27 mouse cellular contexts compared by ENCODE assay signal in the genomic region with DNA sequence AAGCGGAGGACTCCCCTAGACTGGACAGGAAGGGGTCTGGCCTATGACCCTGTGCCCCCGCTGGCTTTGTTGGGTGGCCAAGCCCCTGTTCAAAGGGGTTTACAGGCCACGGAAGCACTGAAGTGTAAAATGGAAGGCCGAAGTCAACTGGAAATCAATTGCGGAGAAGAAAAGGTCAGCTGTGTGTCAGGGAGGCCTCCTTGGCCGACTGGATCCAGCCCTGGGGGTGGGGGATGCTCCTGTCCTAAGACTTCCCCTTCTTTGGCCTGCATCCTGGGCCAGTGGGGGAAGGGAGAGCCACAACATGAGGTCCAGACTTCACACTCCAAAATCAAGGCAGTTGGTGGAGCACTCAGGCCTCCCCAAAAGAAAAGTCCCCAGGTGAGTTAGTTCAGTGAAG.
DNase-seq lines count a peak whose midpoint lies in the region; ATAC-seq lines count a peak whose summit lies in the region.
"Had no signal": no experiment of that assay in that cellular context is flagged by ENCODE, and none has a peak within 500 bp of the region (broad histone marks: within the 10 kb centered on the region; RNA-seq: fewer than 3 reads in every experiment).

No protein-coding gene starts in this region.

- no peaks in the 10 kb centered on the region for H3K36me3 ChIP-seq in kidney, embryonic 14.5 days (ENCODE audit: control insufficient read depth, insufficient read depth, low read length)
- H3K36me3 ChIP-seq in neural tube, embryonic 11.5 days (ENCODE audit: control insufficient read depth, insufficient read depth, low read length), result no peaks in the 10 kb centered on the region
- H3K36me3 ChIP-seq in neural tube, embryonic 15.5 days, result no peaks in the 10 kb centered on the region
- no peaks in the 10 kb centered on the region for H3K36me3 ChIP-seq in embryonic facial prominence, embryonic 10.5 days (replicated peaks)
- H3K36me3 ChIP-seq: forebrain, embryonic 12.5 days; hindbrain, embryonic 15.5 days; limb, embryonic 13.5 days; lung, embryonic 15.5 days; midbrain, embryonic 13.5 days had no signal

- H3K4me1 ChIP-seq in kidney, embryonic 14.5 days (ENCODE audit: control insufficient read depth, insufficient read depth, low read length), result 0 out of 2 replicates have a peak, but pooled peaks cover 4% of the 10 kb centered on the region
- H3K4me1 ChIP-seq in neural tube, embryonic 11.5 days (ENCODE audit: control insufficient read depth, insufficient read depth, low read length), result peaks cover 6% of the 10 kb centered on the region
- no peaks in the 10 kb centered on the region for H3K4me1 ChIP-seq in neural tube, embryonic 15.5 days
- peaks cover 13% of the 10 kb centered on the region for H3K4me1 ChIP-seq in embryonic facial prominence, embryonic 10.5 days
- H3K4me1 ChIP-seq: forebrain, embryonic 12.5 days; hindbrain, embryonic 15.5 days; lung, embryonic 15.5 days; midbrain, embryonic 13.5 days had no signal

- no peak overlapping the region for H3K4me3 ChIP-seq in kidney, embryonic 14.5 days (ENCODE audit: low read length)
- no peak overlapping the region for H3K4me3 ChIP-seq in neural tube, embryonic 11.5 days (ENCODE audit: low read depth, low read length)
- no peak overlapping the region for H3K4me3 ChIP-seq in neural tube, embryonic 15.5 days (replicated peaks)
- no peak overlapping the region for H3K4me3 ChIP-seq in embryonic facial prominence, embryonic 10.5 days
- H3K4me3 ChIP-seq: erythroblast, embryonic 14.5 days; forebrain, embryonic 12.5 days; hindbrain, embryonic 15.5 days; limb, embryonic 13.5 days; lung, embryonic 15.5 days; midbrain, embryonic 13.5 days had no signal

- no peak for DNase-seq in kidney, postnatal 25 days
- DNase-seq in neural tube, embryonic 11.5 days (ENCODE audit: low spot score), result peak; percentile 19
- DNase-seq in embryonic facial prominence, embryonic 10.5 days (ENCODE audit: low spot score), result peak; percentile 19
- no peak for DNase-seq in left cerebral cortex, postnatal 14 days (ENCODE audit: low spot score in 2 of 2)
- no peak for DNase-seq in testis, postnatal 14 days (ENCODE audit: low spot score)
- DNase-seq: adrenal gland, adult 2 months; adrenal gland, postnatal 36 days; B cell, adult 2 months; cerebellum, adult 18-20 months; cerebellum, postnatal 14 days; gastrocnemius, postnatal 10 days; kidney, adult 2 months; layer of hippocampus, adult 9-11 months; right cerebral cortex, adult 18-20 months; spleen, adult 18-20 months; thymus, adult 18-20 months; thymus, postnatal 25 days had no signal

- H3K9me3 ChIP-seq in kidney, embryonic 14.5 days (ENCODE audit: control insufficient read depth, low read length), result no peaks in the 10 kb centered on the region
- H3K9me3 ChIP-seq in neural tube, embryonic 11.5 days (ENCODE audit: control insufficient read depth, low read length), result no peaks in the 10 kb centered on the region
- H3K9me3 ChIP-seq in neural tube, embryonic 15.5 days (replicated peaks), result no peaks in the 10 kb centered on the region
- H3K9me3 ChIP-seq in embryonic facial prominence, embryonic 10.5 days, result no peaks in the 10 kb centered on the region
- H3K9me3 ChIP-seq: forebrain, embryonic 12.5 days; hindbrain, embryonic 15.5 days; limb, embryonic 13.5 days; lung, embryonic 15.5 days; midbrain, embryonic 13.5 days had no signal

- peak; percentile 43; the same call in 1 of the 2 replicates for ATAC-seq in kidney, embryonic 14.5 days (ENCODE audit: low FRiP score, low TSS enrichment)
- no peak for ATAC-seq in neural tube, embryonic 11.5 days (ENCODE audit: insufficient read depth, low FRiP score, low TSS enrichment)
- no peak for ATAC-seq in neural tube, embryonic 15.5 days (ENCODE audit: low FRiP score)
- ATAC-seq: activated CD4-positive, CD25-positive, alpha-beta regulatory T cell, adult 4 months; midbrain, embryonic 13.5 days had no signal

- H3K9ac ChIP-seq in kidney, embryonic 14.5 days (ENCODE audit: low read depth, low read length), result no peak overlapping the region
- no peak overlapping the region for H3K9ac ChIP-seq in neural tube, embryonic 11.5 days (ENCODE audit: low read length)
- H3K9ac ChIP-seq in neural tube, embryonic 15.5 days (replicated peaks), result no peak overlapping the region
- H3K9ac ChIP-seq: forebrain, embryonic 12.5 days; hindbrain, embryonic 15.5 days; limb, embryonic 13.5 days; lung, embryonic 15.5 days; midbrain, embryonic 13.5 days had no signal

- intact Hi-C loops in left cerebral cortex, postnatal 14 days (cut with DNase I), result no loop called here

- H3K27me3 ChIP-seq in kidney, embryonic 14.5 days (ENCODE audit: control insufficient read depth, insufficient read depth, low read length), result no peaks in the 10 kb centered on the region
- no peaks in the 10 kb centered on the region for H3K27me3 ChIP-seq in neural tube, embryonic 11.5 days (ENCODE audit: control insufficient read depth, insufficient read depth, low read length)
- no peaks in the 10 kb centered on the region for H3K27me3 ChIP-seq in neural tube, embryonic 15.5 days (replicated peaks)
- no peaks in the 10 kb centered on the region for H3K27me3 ChIP-seq in embryonic facial prominence, embryonic 10.5 days (replicated peaks; ENCODE audit: low read depth, poor library complexity, severe bottlenecking)
- H3K27me3 ChIP-seq: forebrain, embryonic 12.5 days; hindbrain, embryonic 15.5 days; limb, embryonic 13.5 days; lung, embryonic 15.5 days; midbrain, embryonic 13.5 days had no signal

- H3K27ac ChIP-seq in kidney, embryonic 14.5 days (ENCODE audit: low read depth, low read length), result no peak overlapping the region
- H3K27ac ChIP-seq in neural tube, embryonic 11.5 days (ENCODE audit: low read depth, low read length), result no peak overlapping the region
- no peak overlapping the region for H3K27ac ChIP-seq in neural tube, embryonic 15.5 days (replicated peaks)
- H3K27ac ChIP-seq in embryonic facial prominence, embryonic 10.5 days (replicated peaks), result no peak overlapping the region
- H3K27ac ChIP-seq: forebrain, embryonic 12.5 days; hindbrain, embryonic 15.5 days; limb, embryonic 13.5 days; lung, embryonic 15.5 days; midbrain, embryonic 13.5 days had no signal

- no peak overlapping the region for H3K4me2 ChIP-seq in kidney, embryonic 14.5 days (replicated peaks; ENCODE audit: low read depth, low read length)
- H3K4me2 ChIP-seq in neural tube, embryonic 11.5 days (ENCODE audit: low read depth), result no peak overlapping the region
- H3K4me2 ChIP-seq in neural tube, embryonic 15.5 days, result no peak overlapping the region
- H3K4me2 ChIP-seq: forebrain, embryonic 12.5 days; hindbrain, embryonic 15.5 days; limb, embryonic 13.5 days; liver, embryonic 11.5 days; lung, embryonic 15.5 days; midbrain, embryonic 13.5 days had no signal

- 13% methylated on average over 6 of the region's 6 CpGs for WGBS in kidney, embryonic 14.5 days
- WGBS in neural tube, embryonic 11.5 days, result 14% methylated on average over 6 of the region's 6 CpGs
- 9% methylated on average over 6 of the region's 6 CpGs for WGBS in neural tube, embryonic 15.5 days
- 11% methylated on average over 6 of the region's 6 CpGs for WGBS in embryonic facial prominence, embryonic 10.5 days

Comparison
In these comparisons a context has a peak if more than half of its experiments do, and no peak if none do; other contexts are left out.
1. DNase-seq: peak in neural tube, embryonic 11.5 days (single experiment) and embryonic facial prominence, embryonic 10.5 days (single experiment); none in kidney, postnatal 25 days (0 of 2), left cerebral cortex, postnatal 14 days (0 of 2) and testis, postnatal 14 days (single experiment).